Mouse (Mus musculus): Measurements from ENCODE around the gene Ift22. TPM values are rescaled to one million over a fixed set of nuclear protein-coding genes. Genes with fewer than 3 reads are reported as not detected.

Gene Ift22
- polyA plus RNA-seq, 1 experiment = 9.3 TPM

- no peak overlapping the region for H3K27ac ChIP-seq (ENCODE audit: insufficient read depth, low read length)
- no peak overlapping the region for H3K4me3 ChIP-seq (ENCODE audit: low read depth, low read length)
- no peak for TF ChIP-seq POLR2A (IDR thresholded peaks at IDR 0.05; ENCODE audit: insufficient read depth, low read length)
- no peak for TF ChIP-seq EP300 (IDR thresholded peaks at IDR 0.05; ENCODE audit: insufficient read depth, low read depth, low read length)
- peak; percentile 75 for TF ChIP-seq CTCF (IDR thresholded peaks at IDR 0.05; ENCODE audit: low read depth, low read length)
These were observed 12.4 kb upstream of the Ift22 start for GRCm38 (mm10) chr5:136895529-136895963.

GRCm38 (mm10) chr5:136904621-136905020 lies 3.3 kb upstream of the Ift22 start:
- no peaks in the 10 kb centered on the region for H3K27me3 ChIP-seq (ENCODE audit: control insufficient read depth, insufficient read depth, low read length, poor library complexity, severe bottlenecking)
- no peak overlapping the region for H3K27ac ChIP-seq (ENCODE audit: insufficient read depth, low read length)
- no peaks in the 10 kb centered on the region for H3K4me1 ChIP-seq (ENCODE audit: control insufficient read depth, insufficient read depth, low read length)
- no peaks in the 10 kb centered on the region for H3K9me3 ChIP-seq (replicated peaks; ENCODE audit: control insufficient read depth, insufficient read depth, low read length, poor library complexity, severe bottlenecking)
- no peak overlapping the region for H3K9ac ChIP-seq (ENCODE audit: low read depth, poor library complexity, severe bottlenecking)
- peak; percentile 30 for TF ChIP-seq CTCF (IDR thresholded peaks at IDR 0.05; ENCODE audit: low read depth, low read length)
- no peak for TF ChIP-seq EP300 (IDR thresholded peaks at IDR 0.05; ENCODE audit: insufficient read depth, low read depth, low read length)
- H3K36me3 ChIP-seq (ENCODE audit: control insufficient read depth, insufficient read depth, low read length, poor library complexity, severe bottlenecking) = no peaks in the 10 kb centered on the region
- no peak overlapping the region for H3K4me3 ChIP-seq (ENCODE audit: low read depth, low read length)

More at GRCm38 (mm10) chr5:136895529-136895963, 12.4 kb upstream of the Ift22 start:
- no peaks in the 10 kb centered on the region for H3K27me3 ChIP-seq (ENCODE audit: control insufficient read depth, insufficient read depth, low read length, poor library complexity, severe bottlenecking)
- no peak overlapping the region for H3K9ac ChIP-seq (ENCODE audit: low read depth, poor library complexity, severe bottlenecking)
- H3K4me1 ChIP-seq (ENCODE audit: control insufficient read depth, insufficient read depth, low read length) = no peaks in the 10 kb centered on the region
- H3K9me3 ChIP-seq (replicated peaks; ENCODE audit: control insufficient read depth, insufficient read depth, low read length, poor library complexity, severe bottlenecking) = no peaks in the 10 kb centered on the region
- no peaks in the 10 kb centered on the region for H3K36me3 ChIP-seq (ENCODE audit: control insufficient read depth, insufficient read depth, low read length, poor library complexity, severe bottlenecking)

- H3K27ac ChIP-seq (ENCODE audit: insufficient read depth, low read length) = no peak overlapping the region
These were observed 2.3 kb upstream of the Ift22 start for GRCm38 (mm10) chr5:136905630-136906029.

GRCm38 (mm10) chr5:136907587-136907986 lies 363 bp upstream of the Ift22 start:
- H3K27me3 ChIP-seq (ENCODE audit: control insufficient read depth, insufficient read depth, low read length, poor library complexity, severe bottlenecking) = no peaks in the 10 kb centered on the region
- peak overlapping the region; percentile 31 for H3K4me3 ChIP-seq (ENCODE audit: low read depth, low read length)
- no peaks in the 10 kb centered on the region for H3K36me3 ChIP-seq (ENCODE audit: control insufficient read depth, insufficient read depth, low read length, poor library complexity, severe bottlenecking)
- no peaks in the 10 kb centered on the region for H3K9me3 ChIP-seq (replicated peaks; ENCODE audit: control insufficient read depth, insufficient read depth, low read length, poor library complexity, severe bottlenecking)
- no peaks in the 10 kb centered on the region for H3K4me1 ChIP-seq (ENCODE audit: control insufficient read depth, insufficient read depth, low read length)
- H3K27ac ChIP-seq (ENCODE audit: insufficient read depth, low read length) = no peak overlapping the region
- no peak overlapping the region for H3K9ac ChIP-seq (ENCODE audit: low read depth, poor library complexity, severe bottlenecking)
- TF ChIP-seq EP300 (IDR thresholded peaks at IDR 0.05; ENCODE audit: insufficient read depth, low read depth, low read length) (no peak), POLR2A (IDR thresholded peaks at IDR 0.05; ENCODE audit: insufficient read depth, low read length) (no peak), CTCF (IDR thresholded peaks at IDR 0.05; ENCODE audit: low read depth, low read length) (no peak)

More at GRCm38 (mm10) chr5:136905630-136906029, 2.3 kb upstream of the Ift22 start:
- H3K27me3 ChIP-seq (ENCODE audit: control insufficient read depth, insufficient read depth, low read length, poor library complexity, severe bottlenecking) = no peaks in the 10 kb centered on the region
- H3K9ac ChIP-seq (ENCODE audit: low read depth, poor library complexity, severe bottlenecking) = no peak overlapping the region
- no peaks in the 10 kb centered on the region for H3K9me3 ChIP-seq (replicated peaks; ENCODE audit: control insufficient read depth, insufficient read depth, low read length, poor library complexity, severe bottlenecking)
- peak; percentile 45 for TF ChIP-seq CTCF (IDR thresholded peaks at IDR 0.05; ENCODE audit: low read depth, low read length)
- no peak for TF ChIP-seq POLR2A (IDR thresholded peaks at IDR 0.05; ENCODE audit: insufficient read depth, low read length)
- no peak overlapping the region for H3K4me3 ChIP-seq (ENCODE audit: low read depth, low read length)
- H3K4me1 ChIP-seq (ENCODE audit: control insufficient read depth, insufficient read depth, low read length) = no peaks in the 10 kb centered on the region
- H3K36me3 ChIP-seq (ENCODE audit: control insufficient read depth, insufficient read depth, low read length, poor library complexity, severe bottlenecking) = no peaks in the 10 kb centered on the region

GRCm38 (mm10) chr5:136914183-136914582 lies 6.2 kb downstream of the Ift22 start:
- Histone ChIP-seq H3K4me3 (ENCODE audit: low read depth, low read length) (no peak overlapping the region), H3K36me3 (ENCODE audit: control insufficient read depth, insufficient read depth, low read length, poor library complexity, severe bottlenecking) (no peaks in the 10 kb centered on the region), H3K4me1 (ENCODE audit: control insufficient read depth, insufficient read depth, low read length) (no peaks in the 10 kb centered on the region), H3K27me3 (ENCODE audit: control insufficient read depth, insufficient read depth, low read length, poor library complexity, severe bottlenecking) (no peaks in the 10 kb centered on the region), H3K9ac (ENCODE audit: low read depth, poor library complexity, severe bottlenecking) (no peak overlapping the region), H3K27ac (ENCODE audit: insufficient read depth, low read length) (no peak overlapping the region), H3K9me3 (replicated peaks; ENCODE audit: control insufficient read depth, insufficient read depth, low read length, poor library complexity, severe bottlenecking) (no peaks in the 10 kb centered on the region)
- no peak for TF ChIP-seq POLR2A (IDR thresholded peaks at IDR 0.05; ENCODE audit: insufficient read depth, low read length)
- TF ChIP-seq CTCF (IDR thresholded peaks at IDR 0.05; ENCODE audit: low read depth, low read length) = no peak
- no peak for TF ChIP-seq EP300 (IDR thresholded peaks at IDR 0.05; ENCODE audit: insufficient read depth, low read depth, low read length)

- H3K36me3 ChIP-seq (ENCODE audit: control insufficient read depth, insufficient read depth, low read length, poor library complexity, severe bottlenecking) = no peaks in the 10 kb centered on the region
- no peak overlapping the region for H3K4me3 ChIP-seq (ENCODE audit: low read depth, low read length)
- no peak overlapping the region for H3K27ac ChIP-seq (ENCODE audit: insufficient read depth, low read length)
- TF ChIP-seq EP300 (IDR thresholded peaks at IDR 0.05; ENCODE audit: insufficient read depth, low read depth, low read length) (no peak), CTCF (IDR thresholded peaks at IDR 0.05; ENCODE audit: low read depth, low read length) (no peak), POLR2A (IDR thresholded peaks at IDR 0.05; ENCODE audit: insufficient read depth, low read length) (no peak)
- H3K9ac ChIP-seq (ENCODE audit: low read depth, poor library complexity, severe bottlenecking) = no peak overlapping the region
- no peaks in the 10 kb centered on the region for H3K27me3 ChIP-seq (ENCODE audit: control insufficient read depth, insufficient read depth, low read length, poor library complexity, severe bottlenecking)
- H3K9me3 ChIP-seq (replicated peaks; ENCODE audit: control insufficient read depth, insufficient read depth, low read length, poor library complexity, severe bottlenecking) = no peaks in the 10 kb centered on the region
- peaks cover 3% of the 10 kb centered on the region for H3K4me1 ChIP-seq (ENCODE audit: control insufficient read depth, insufficient read depth, low read length)
These were observed 9.8 kb downstream of the Ift22 start for GRCm38 (mm10) chr5:136917613-136918242.
